Mouse (Mus musculus) retina, adult 2 months (tissue): ENCODE results near the gene Tmem159.

Experiments used
- DNase-seq: peaks from one replicate; pipeline ENCODE4 v3.0.0-alpha.2; 2012; ENCODE audit warnings: low read depth, low spot score

Tmem159 gene

DNA sequence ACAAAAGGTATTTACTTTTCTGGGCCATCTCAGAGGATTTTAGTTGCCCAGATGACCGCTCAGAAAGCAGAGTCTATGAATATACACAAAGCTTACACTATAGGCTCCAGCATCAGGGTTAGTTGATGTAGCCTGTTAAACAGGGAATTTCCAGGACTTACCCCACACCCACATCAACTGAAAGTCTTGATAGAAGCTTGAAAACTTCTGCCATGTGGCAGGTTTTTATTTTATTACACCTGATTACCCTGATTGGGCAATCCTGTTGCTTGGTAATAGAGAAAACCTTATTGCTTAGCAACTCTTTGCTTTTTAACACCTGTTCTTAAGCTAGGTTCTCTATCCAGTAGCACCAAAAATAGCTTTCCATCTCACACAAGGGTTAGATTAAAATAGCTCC, 40.6 kb downstream of the Tmem159 start:
- no peak for DNase-seq

- DNase-seq = no peak
Observed at GRCm38 (mm10) chr7:120145191-120145590, 43.0 kb downstream of the Tmem159 start, which contains the start of gene Zp2. Gene Zp2, minus strand, starts transcription at chr7:120145291.

GRCm38 (mm10) chr7:120150257-120150656, 48.1 kb downstream of the Tmem159 start:
- no peak for DNase-seq

DNA sequence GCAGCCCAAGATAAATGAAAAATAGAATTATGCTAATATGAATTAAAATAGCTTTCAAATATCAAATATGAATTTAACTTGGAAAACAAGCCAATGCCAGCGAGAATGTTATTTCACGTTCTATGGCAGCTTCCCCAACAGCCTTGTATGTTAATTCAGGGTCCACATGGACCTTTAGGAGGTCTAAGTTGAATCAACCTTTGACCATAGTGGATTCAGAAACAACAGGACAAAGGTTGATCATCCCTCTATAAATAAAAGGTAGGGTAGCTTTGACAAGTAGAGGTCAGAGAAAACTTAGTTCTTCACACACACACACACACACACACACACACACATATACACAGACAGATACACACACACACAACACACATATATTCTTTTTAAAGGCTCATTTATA, 48.7 kb downstream of the Tmem159 start:
- DNase-seq = no peak

GRCm38 (mm10) chr7:120156841-120157409, 54.8 kb downstream of the Tmem159 start:
- no peak for DNase-seq

DNA sequence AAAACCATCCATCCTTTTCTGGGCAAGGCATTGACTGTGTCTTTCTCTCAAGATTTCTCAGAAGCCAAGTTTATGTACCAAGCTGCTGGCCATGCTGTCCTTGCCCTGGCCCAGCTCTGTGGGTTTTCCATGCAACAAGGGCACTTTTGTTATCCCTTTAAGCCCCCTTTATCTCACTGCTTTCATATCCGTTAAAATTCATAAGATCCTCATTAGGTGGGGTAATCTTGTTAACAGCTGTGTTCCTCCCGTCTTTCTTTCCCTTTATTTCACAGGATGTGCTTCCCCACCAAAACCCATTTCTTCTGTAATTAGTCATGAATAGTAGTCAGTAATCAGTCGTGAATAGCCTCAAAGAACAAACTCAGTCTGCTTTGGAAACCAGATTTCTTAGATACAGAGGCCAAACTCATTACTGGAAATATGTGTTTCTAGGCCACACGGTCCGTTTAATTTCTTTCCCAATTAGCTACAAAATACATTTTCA, 55.5 kb downstream of the Tmem159 start:
- no peak for DNase-seq

DNA sequence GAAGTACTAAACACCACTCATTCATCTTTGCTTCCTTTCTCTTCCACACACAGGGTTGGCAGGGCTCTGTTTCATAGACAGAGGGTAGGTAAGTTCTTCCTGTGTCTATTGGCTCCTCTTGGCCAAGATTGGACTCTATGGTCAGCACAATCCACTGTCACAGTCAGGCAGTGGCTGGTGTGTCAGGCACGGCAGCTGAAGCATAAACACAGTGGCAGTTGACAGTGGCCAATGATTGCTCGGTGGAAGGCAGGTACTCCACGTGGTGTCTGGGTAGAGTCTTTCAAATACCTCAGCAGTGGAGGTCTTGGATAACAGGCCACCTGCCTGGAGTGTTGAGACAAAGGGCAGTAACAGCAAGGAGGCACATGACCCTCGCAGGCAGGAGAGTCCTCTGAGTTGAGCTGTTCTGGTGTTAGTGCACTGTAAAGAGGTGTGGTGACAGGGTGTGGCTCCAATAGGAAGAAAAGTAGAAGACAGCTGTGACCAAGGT, 56.0 kb downstream of the Tmem159 start:
- no peak for DNase-seq

DNA sequence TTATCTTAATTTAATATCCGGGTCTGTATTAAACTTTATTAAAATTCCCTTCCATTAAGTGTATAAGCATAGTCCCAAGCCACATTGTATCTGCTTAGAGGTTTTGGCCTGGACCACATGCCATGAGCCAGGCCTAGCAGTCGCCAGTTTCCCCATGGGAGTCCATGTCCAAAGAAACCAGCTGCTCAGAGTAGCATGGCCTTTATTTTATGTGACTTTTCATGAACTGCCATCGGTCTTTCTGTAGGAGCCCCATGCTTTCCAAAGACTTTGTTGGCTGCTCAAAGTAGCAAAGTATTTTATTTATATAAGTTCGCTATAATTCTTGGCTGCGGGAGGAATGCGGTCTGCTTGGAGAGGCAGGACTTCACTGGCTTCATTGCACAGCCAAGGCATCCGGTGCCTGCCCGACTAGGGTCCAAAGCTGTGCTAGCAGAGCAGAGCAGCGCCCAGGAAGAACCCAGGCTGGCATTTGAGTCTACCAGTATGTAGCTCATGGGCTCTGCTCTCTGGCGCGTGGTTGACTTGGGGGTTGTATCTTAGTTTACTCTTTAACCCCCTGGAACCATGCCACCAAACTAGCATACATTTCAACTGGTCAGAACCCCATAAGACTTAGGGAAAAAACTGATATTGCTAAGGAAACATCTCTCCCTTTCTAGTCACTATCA, 61.6 kb downstream of the Tmem159 start:
- no peak for DNase-seq
